Mouse (Mus musculus) mouse trophoblast stem cell (cell line): ENCODE results near the gene Fry.

Experiments used
- in situ Hi-C, 2 experiments: fragments of 300-500 bp; cut with MseI, MboI; formaldehyde crosslinking; loops; 2 replicates in 1 of 2; 3 replicates in 1 of 2; pipeline ENCODE4 v1.15.1; 2025

Gene Fry

DNA sequence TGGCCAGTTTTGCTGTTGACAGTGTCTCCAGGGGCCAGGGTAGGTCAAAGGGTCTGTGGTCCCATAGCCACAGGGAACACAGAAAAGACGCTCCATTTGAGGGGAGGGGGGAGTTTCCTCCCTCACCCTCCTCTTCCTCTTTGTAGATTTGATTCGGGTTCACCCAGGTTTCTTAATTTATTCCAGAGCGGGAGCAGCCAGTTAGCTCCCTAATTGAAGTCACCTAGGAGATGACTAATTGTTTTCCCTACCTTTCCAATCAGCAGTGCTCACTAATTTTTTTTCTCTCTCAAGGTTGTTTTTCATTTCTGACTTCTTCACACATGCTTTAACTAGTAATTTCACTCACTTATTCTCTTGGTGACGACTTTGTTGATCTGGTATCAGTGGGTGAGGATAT lies 399.6 kb downstream of the Fry start, which contains the start of gene Zar1l:
Gene Zar1l, minus strand, starts transcription at position 101 of the 400 bp plus-strand sequence.
- in situ Hi-C loops: no loop called here

DNA sequence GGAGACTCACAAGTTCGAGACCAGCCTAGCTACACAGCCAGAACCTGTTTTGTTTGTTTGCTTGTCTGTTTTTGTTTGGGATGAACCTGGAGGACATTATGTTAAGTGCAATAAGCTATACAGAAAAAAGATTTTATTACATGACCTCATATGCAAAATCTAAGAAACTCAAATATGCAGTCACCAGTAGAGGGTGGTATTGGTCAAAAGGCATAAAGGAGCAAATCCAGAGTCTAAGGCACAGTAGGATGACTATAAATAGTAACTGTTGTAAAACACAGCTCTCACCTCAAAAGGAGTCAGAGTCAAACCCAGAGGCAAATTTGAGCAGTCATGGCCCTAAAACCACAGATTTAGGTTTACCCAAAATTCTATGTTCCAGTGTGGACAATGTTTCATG lies 401.1 kb downstream of the Fry start:
- in situ Hi-C loops: no loop called here

DNA sequence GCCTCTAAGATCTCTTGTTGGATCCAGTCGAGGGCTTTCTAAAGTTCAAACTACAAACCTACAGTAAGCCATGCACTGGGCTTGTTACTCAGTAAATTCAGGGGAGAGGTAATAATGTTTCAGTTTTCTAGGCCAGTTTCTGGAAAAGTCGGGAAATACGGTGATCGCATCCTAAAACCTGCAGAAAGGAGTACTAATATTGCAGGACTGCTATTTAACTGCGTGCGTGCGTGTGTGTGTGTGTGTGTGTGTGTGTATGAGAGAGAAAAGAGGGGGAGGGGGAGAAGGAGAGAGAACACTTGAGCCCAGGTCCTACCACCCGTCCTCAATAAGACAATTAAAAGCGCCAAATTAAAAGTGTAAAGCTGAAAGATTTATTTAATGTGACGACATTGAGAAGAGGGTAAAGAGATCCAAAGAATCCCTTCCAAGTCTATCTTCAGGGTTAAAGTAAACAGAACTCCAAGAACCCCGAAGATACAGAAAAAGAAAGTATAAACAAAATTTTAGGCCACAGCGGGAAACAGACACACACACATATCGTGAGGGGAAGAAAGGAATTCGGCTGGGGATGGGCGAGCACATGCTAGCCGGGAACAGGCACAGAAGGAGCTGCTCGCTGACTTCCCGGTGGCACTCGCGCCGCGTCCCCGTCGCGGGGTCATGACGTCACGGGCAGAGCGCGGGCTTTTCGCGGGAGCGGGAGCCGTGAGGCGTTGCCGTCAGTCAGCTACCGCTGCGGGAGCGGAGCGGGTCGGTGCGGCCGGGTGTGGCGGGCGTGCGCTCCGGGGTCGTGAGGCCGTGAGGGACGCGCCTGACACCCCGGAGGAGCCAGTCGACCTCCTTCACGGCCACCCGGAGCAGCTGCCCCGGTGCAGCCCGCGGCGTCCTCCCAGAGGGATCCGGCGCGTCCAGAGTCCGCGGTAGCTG lies 403.8 kb downstream of the Fry start, which contains the start of gene Brca2:
Gene Brca2, plus strand, starts transcription at position 694 of the 930 bp plus-strand sequence.
- in situ Hi-C loops: no loop called here

DNA sequence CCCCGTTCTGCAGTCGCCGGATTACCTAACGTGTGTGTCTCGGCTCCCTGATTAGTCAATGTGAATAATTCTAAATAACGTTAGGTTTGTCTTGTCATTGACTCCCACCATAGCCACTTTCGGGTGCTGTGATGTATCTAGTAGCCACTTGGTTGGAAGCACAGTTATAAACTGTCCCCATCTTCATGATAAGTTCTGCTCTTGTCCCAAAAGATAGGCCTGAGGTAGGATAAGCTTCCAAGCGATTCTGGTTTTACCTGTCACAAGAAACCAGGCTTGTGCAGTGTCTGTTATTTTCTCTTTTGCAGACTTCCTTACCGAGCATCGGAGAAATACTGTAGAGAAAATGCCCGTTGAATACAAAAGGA lies 404.4 kb downstream of the Fry start:
- in situ Hi-C loops: no loop called here

DNA sequence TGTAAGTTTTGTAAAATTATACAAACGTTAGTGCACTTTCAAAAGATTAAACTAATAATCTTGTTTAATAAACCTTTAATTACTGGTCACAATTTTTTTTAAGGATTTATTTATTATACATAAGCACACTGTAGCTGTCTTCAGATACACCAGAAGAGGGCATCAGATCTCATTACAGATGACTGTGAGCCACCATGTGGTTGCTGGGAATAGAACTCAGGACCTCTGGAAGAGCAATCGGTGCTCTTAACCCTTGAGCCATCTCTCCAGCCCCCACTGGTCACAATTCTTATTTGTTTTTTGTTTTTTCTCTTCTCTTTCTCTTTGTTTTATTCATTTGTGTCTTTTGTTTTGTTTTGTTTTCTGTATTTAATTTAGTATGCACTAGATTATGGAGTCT lies 406.8 kb downstream of the Fry start:
- in situ Hi-C loops: no loop called here

DNA sequence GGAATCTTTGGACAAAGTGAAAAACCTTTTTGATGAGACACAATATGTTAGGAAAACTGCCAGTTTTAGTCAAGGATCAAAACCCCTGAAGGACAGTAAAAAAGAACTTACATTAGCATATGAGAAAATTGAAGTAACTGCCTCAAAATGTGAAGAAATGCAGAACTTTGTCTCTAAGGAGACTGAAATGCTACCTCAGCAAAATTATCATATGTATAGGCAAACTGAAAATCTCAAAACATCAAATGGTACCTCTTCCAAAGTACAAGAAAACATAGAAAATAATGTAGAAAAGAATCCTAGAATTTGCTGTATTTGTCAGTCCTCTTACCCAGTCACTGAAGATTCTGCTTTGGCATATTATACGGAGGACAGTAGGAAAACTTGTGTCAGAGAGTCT lies 422.9 kb downstream of the Fry start:
- in situ Hi-C loops: no loop called here

DNA sequence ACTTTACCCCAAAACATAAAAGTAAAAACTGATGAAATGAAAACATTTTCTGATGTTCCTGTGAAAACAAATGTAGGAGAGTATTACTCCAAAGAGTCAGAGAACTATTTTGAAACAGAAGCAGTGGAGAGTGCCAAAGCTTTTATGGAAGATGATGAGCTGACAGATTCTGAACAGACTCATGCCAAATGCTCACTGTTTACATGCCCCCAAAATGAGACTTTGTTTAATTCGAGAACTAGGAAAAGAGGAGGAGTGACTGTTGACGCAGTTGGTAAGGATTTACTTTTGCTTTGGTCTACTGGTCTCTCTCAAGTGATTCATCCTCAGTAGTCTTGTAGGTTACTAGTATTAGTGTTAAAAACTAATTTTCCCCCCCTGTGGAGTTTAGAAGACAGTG lies 424.7 kb downstream of the Fry start:
- in situ Hi-C loops: no loop called here
